Mouse (Mus musculus) CH12.LX (cell line): ENCODE results near the gene Ddr1.

Experiments used
- CTCF ChIP-seq, 2 experiments: IDR thresholded peaks in 1 of 2; conservative IDR thresholded peaks in 1 of 2; 2 replicates each; pipeline ENCODE4 v1.5.1; 2011 to 2012; ENCODE audit warnings: low read depth in 2 of 2, low read length in 2 of 2, improper control_type of control experiment in 1 of 2, inconsistent platforms in 1 of 2, mild to moderate bottlenecking in 1 of 2, moderate library complexity in 1 of 2
- E2F4 ChIP-seq: IDR thresholded peaks from 2 replicates; pipeline ENCODE4 v1.6.1; 2011; ENCODE audit warnings: low read depth, low read length, improper control_type of control experiment; ENCODE audit not compliant: insufficient replicate concordance
- EP300 ChIP-seq: IDR thresholded peaks from 2 replicates; pipeline ENCODE4 v1.6.1; 2011; ENCODE audit warnings: low read length, improper control_type of control experiment
- HCFC1 ChIP-seq: IDR thresholded peaks from 2 replicates; pipeline ENCODE4 v1.6.1; 2012; ENCODE audit warnings: low read depth, mild to moderate bottlenecking, inconsistent platforms, low read length, improper control_type of control experiment
- MXI1 ChIP-seq: IDR thresholded peaks from 2 replicates; pipeline ENCODE4 v1.6.1; 2011; ENCODE audit warnings: mild to moderate bottlenecking, low read depth, low read length, improper control_type of control experiment
- MYC ChIP-seq: IDR thresholded peaks from 2 replicates; pipeline ENCODE4 v1.6.1; 2011; ENCODE audit warnings: low read depth, mild to moderate bottlenecking, improper control_type of control experiment, low read length
- POLR2A ChIP-seq: IDR thresholded peaks from 2 replicates; pipeline ENCODE4 v1.6.1; 2011; ENCODE audit warnings: low read depth, mild to moderate bottlenecking, improper control_type of control experiment, low read length
- POLR2AphosphoS2 ChIP-seq: IDR thresholded peaks from 2 replicates; pipeline ENCODE4 v1.6.1; 2011; ENCODE audit warnings: low read depth, low read length, improper control_type of control experiment

GRCm38 (mm10) chr17:35693906-35694305 lies 10.5 kb downstream of the Ddr1 start:
- TF ChIP-seq CTCF (conservative IDR thresholded peaks at IDR 0.05 in 1 of 2, IDR thresholded peaks at IDR 0.05 in 1 of 2; ENCODE audit: low read depth in 2 of 2, low read length in 2 of 2) (no peak), POLR2A (no peak), E2F4 (no peak), HCFC1 (no peak), EP300 (no peak), MXI1 (no peak), MYC (no peak), POLR2AphosphoS2 (no peak)
